Mouse (Mus musculus) limb, embryonic 14.5 days (tissue): ENCODE data around the gene Tgfbi. TPM values are rescaled to one million over a fixed set of nuclear protein-coding genes. Genes with fewer than 3 reads are reported as not detected.
A peak's percentile ranks its signal among the peaks of the same experiment; 100 is the strongest.

Source experiments
- ATAC-seq: fragments of 200-750 bp; cut with Nextera tagmentation; 2 replicates; pipeline ENCODE4 v1.8.0; 2017; ENCODE audit warnings: low read depth, moderate number of reproducible peaks, moderate TSS enrichment; ENCODE audit not compliant: low FRiP score
- DNase-seq: peaks from one replicate; pipeline ENCODE4 v3.0.0-alpha.2; 2015; ENCODE audit warnings: low spot score
- H3K27ac ChIP-seq: fragments of 300-500 bp; sonication (generic); replicated peaks from 2 replicates; pipeline ENCODE4 v1.5.1; 2014; ENCODE audit warnings: low read depth, mild to moderate bottlenecking, low read length, moderate library complexity, mixed read lengths
- H3K27me3 ChIP-seq: fragments of 300-500 bp; sonication (generic); 2 replicates; pipeline ENCODE4 v1.6.1; 2014; ENCODE audit warnings: low read length, mixed read lengths; ENCODE audit not compliant: control insufficient read depth, insufficient read depth
- H3K36me3 ChIP-seq: fragments of 300-500 bp; sonication (generic); 2 replicates; pipeline ENCODE4 v1.6.1; 2014; ENCODE audit warnings: mild to moderate bottlenecking, low read length, moderate library complexity, mixed read lengths; ENCODE audit not compliant: control insufficient read depth, insufficient read depth
- H3K4me1 ChIP-seq: fragments of 300-500 bp; sonication (generic); 2 replicates; pipeline ENCODE4 v1.6.1; 2014; ENCODE audit warnings: antibody characterized with exemption, low read length, mixed read lengths; ENCODE audit not compliant: control insufficient read depth, insufficient read depth
- H3K4me2 ChIP-seq: fragments of 300-500 bp; sonication (generic); replicated peaks from 2 replicates; pipeline ENCODE4 v1.6.1; 2014; ENCODE audit warnings: low read depth, mild to moderate bottlenecking, low read length, moderate library complexity; ENCODE audit not compliant: severe bottlenecking
- H3K4me3 ChIP-seq: fragments of 300-500 bp; sonication (generic); replicated peaks from 2 replicates; pipeline ENCODE4 v1.5.1; 2014; ENCODE audit warnings: low read length
- H3K9ac ChIP-seq: fragments of 300-500 bp; sonication (generic); 2 replicates; pipeline ENCODE4 v1.6.1; 2014; ENCODE audit warnings: mild to moderate bottlenecking, low read depth, low read length, moderate library complexity; ENCODE audit not compliant: severe bottlenecking
- H3K9me3 ChIP-seq: fragments of 300-500 bp; sonication (generic); 2 replicates; pipeline ENCODE4 v1.6.1; 2016; ENCODE audit warnings: low read length; ENCODE audit not compliant: control insufficient read depth
- POLR2A ChIP-seq: fragments of 200-500 bp; IDR thresholded peaks from 2 replicates; pipeline ENCODE4 v1.8.0; 2012; ENCODE audit warnings: inconsistent platforms, mild to moderate bottlenecking, moderate library complexity, borderline replicate concordance; ENCODE audit not compliant: insufficient read depth, insufficient read length; ENCODE audit errors: extremely low read depth
- WGBS: fragments of 180-500 bp; shearing (Covaris S2); extraction: QIAGEN DNeasy Blood & Tissue Kit; methylation state at CpG from one replicate; pipeline ENCODE4 v1.1.7; 2014; 5-methylcytosine and 5-hydroxymethylcytosine counted together
- polyA plus RNA-seq, 2 experiments: library from polyadenylated mRNA; depleted of rRNA in 1 of 2; stranded (reverse) in 1 of 2; unstranded in 1 of 2; fragments of >200 nt; fragmentation: Nextera tagmentation in 1 of 2; extraction: Ambion mirVana in 1 of 2; gene quantifications; 2 replicates each; pipeline versions ENCODE4 v1.2.1 to v1.2.3; 2012 to 2014

Gene Tgfbi
- polyA plus RNA-seq, 2 experiments: 99.3 to 146 TPM

- TF ChIP-seq POLR2A: no peak
- no peak overlapping the region for H3K9ac ChIP-seq
- H3K4me2 ChIP-seq: no peak overlapping the region
- no peaks in the 10 kb centered on the region for H3K27me3 ChIP-seq
- peaks cover 18% of the 10 kb centered on the region for H3K4me1 ChIP-seq
- DNase-seq (no peak), ATAC-seq (no peak)
- H3K27ac ChIP-seq: no peak overlapping the region
- 91% methylated on average over 8 of the region's 8 CpGs for WGBS
- H3K36me3 ChIP-seq: no peaks in the 10 kb centered on the region
- H3K9me3 ChIP-seq: no peaks in the 10 kb centered on the region
- no peak overlapping the region for H3K4me3 ChIP-seq
Measured at GRCm38 (mm10) chr13:56591191-56591590, 18.1 kb upstream of the Tgfbi start.

GRCm38 (mm10) chr13:56591939-56592338 lies 17.4 kb upstream of the Tgfbi start:
- no peaks in the 10 kb centered on the region for H3K9me3 ChIP-seq
- H3K27ac ChIP-seq: no peak overlapping the region
- peaks cover 19% of the 10 kb centered on the region for H3K4me1 ChIP-seq
- ATAC-seq: no peak
- DNase-seq: no peak
- H3K27me3 ChIP-seq: no peaks in the 10 kb centered on the region
- H3K36me3 ChIP-seq: no peaks in the 10 kb centered on the region
- no peak overlapping the region for H3K9ac ChIP-seq
- no peak overlapping the region for H3K4me3 ChIP-seq
- 67% methylated on average over 2 of the region's 2 CpGs for WGBS
- no peak for TF ChIP-seq POLR2A
- H3K4me2 ChIP-seq: no peak overlapping the region

DNA sequence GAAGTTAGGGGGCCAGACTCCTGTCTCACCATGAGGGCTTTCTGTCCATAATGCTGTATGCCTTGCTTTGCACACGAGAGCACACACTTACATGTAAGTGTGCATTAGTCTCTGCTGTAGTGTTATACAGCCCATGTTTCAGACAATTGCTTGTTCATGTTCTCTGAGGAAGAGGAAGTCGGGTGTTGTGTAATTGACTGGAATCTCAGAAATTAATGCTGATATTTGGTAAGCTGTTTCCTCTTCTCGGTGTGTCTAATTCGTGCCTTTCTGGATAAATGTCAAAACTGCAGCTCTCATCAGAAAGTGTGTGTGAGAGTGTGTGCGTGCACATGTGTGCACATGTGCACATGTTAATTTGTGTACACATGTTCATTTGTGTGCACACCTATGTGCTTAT lies 16.1 kb upstream of the Tgfbi start:
- Histone ChIP-seq H3K36me3 (no peaks in the 10 kb centered on the region), H3K4me1 (peaks cover 28% of the 10 kb centered on the region), H3K9ac (no peak overlapping the region), H3K27ac (no peak overlapping the region), H3K4me3 (no peak overlapping the region), H3K4me2 (no peak overlapping the region), H3K9me3 (no peaks in the 10 kb centered on the region), H3K27me3 (no peaks in the 10 kb centered on the region)
- DNase-seq (no peak), ATAC-seq (no peak)
- 86% methylated on average over 5 of the region's 5 CpGs for WGBS
- no peak for TF ChIP-seq POLR2A

GRCm38 (mm10) chr13:56593961-56594391 lies 15.3 kb upstream of the Tgfbi start:
- H3K4me3 ChIP-seq: no peak overlapping the region
- H3K9ac ChIP-seq: no peak overlapping the region
- H3K27ac ChIP-seq: peak overlapping the region; percentile 59; the same call in 1 of the 2 replicates
- H3K4me1 ChIP-seq: peaks cover 30% of the 10 kb centered on the region
- H3K4me2 ChIP-seq: no peak overlapping the region
- 40% methylated on average over 7 of the region's 7 CpGs for WGBS
- no peaks in the 10 kb centered on the region for H3K9me3 ChIP-seq
- H3K27me3 ChIP-seq: no peaks in the 10 kb centered on the region
- no peak for TF ChIP-seq POLR2A
- ATAC-seq: no peak
- H3K36me3 ChIP-seq: no peaks in the 10 kb centered on the region
- peak; percentile 82 for DNase-seq

- H3K9me3 ChIP-seq: no peaks in the 10 kb centered on the region
- WGBS: 63% methylated on average over 8 of the region's 8 CpGs
- no peak overlapping the region for H3K4me2 ChIP-seq
- no peak overlapping the region for H3K4me3 ChIP-seq
- H3K27ac ChIP-seq: no peak overlapping the region
- no peak for TF ChIP-seq POLR2A
- no peaks in the 10 kb centered on the region for H3K36me3 ChIP-seq
- DNase-seq (no peak), ATAC-seq (no peak)
- peaks cover 41% of the 10 kb centered on the region for H3K4me1 ChIP-seq
- H3K27me3 ChIP-seq: no peaks in the 10 kb centered on the region
- no peak overlapping the region for H3K9ac ChIP-seq
Measured at GRCm38 (mm10) chr13:56595246-56595645, 14.1 kb upstream of the Tgfbi start.

DNA sequence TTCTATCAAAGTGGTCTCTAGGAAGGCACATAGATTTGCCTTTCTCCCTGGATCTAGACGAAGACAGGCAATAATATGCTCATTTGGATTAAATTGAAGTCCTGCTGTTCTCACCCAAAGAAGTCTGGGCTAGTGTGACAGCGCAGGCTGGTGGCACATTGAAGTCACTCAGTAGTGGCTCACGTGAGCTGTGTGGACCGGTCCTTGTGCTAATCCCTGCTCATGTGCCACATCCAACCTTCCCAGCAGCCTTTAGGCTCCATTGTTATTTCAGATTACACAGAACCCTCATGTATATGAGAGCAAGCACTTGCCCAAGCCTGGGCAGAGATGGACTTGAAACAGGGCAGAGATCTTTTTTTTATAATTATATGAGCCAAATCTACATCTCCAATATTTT lies 12.0 kb upstream of the Tgfbi start:
- no peak for ATAC-seq
- no peaks in the 10 kb centered on the region for H3K36me3 ChIP-seq
- no peak overlapping the region for H3K4me2 ChIP-seq
- no peak for DNase-seq
- WGBS: 91% methylated on average over 4 of the region's 4 CpGs
- no peak overlapping the region for H3K9ac ChIP-seq
- peak overlapping the region; percentile 63 for H3K27ac ChIP-seq
- TF ChIP-seq POLR2A: no peak
- no peak overlapping the region for H3K4me3 ChIP-seq
- peaks cover 61% of the 10 kb centered on the region for H3K4me1 ChIP-seq
- H3K9me3 ChIP-seq: no peaks in the 10 kb centered on the region
- H3K27me3 ChIP-seq: no peaks in the 10 kb centered on the region
